Mouse (Mus musculus): ENCODE measurements around the gene Olfr1453.
"Not testable (repeated sequence)": the region's sequence is repeated elsewhere in the genome, so short reads cannot be mapped to it uniquely, and the experiment has no call there.

The Olfr1453 gene

DNA sequence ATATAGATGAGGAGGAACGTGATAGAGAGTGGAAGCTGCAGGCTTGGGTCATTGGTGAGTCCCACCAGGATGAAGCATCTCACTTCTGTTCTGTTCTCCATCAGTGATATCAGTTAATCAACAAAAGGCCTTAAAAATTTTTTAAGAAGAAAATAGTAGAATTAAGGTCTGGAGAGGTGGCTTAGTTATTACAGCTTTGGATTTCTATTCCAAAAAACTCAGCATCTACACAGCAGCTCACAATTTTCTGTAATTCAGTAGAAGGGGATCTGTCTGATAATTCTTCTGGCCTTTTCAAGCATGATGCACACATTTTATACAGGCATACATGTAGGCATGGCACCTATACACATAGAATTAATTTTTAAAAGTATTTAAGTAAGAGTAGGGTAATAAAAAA, at the start of gene Olfr1453:
Gene Olfr1453, minus strand, starts transcription at position 101 of the 400 bp plus-strand sequence.
- no peak for DNase-seq (ENCODE audit: low read depth)

DNA sequence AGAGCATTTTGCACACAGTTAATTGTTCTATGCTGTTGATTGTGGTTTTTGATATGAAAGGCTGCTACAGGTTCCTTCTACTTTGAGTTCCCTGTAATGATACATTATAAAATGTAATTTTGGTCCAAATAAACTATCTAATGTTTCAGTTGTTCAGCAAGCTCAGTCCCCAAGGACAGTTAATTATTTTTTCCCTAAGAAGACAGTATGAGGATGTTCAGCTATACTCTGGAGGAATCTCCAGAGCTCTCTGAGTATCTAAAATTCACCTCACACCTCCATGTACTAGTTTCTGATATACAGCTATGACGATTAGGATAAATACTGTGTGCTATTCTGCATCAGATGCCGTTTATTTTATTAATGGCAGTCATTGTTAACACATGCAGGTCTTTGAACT, 32.2 kb upstream of the Olfr1453 start, which contains the start of gene Olfr1454:
Gene Olfr1454, plus strand, starts transcription at position 301 of the 400 bp plus-strand sequence.
- no peak for DNase-seq (ENCODE audit: low read depth)

DNA sequence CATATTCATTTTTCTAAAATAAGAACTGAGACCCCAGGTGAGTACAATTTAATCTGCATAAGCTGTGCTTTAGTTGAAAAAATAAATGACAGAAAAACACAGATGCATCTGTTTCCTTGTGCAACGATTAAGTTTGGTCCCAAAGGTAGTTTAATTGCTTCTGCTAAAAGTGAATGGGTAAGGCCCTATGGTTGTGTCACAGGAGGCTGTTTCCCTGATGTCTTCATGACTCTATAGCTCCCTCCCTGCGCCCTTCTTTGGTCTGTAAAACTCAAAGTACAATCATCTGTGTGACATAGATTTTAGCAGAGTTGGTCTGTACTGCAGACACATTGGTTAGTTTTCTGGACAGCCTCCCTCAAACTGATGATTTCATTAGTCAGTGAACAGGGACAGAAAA, 33.4 kb downstream of the Olfr1453 start, which contains the start of gene Olfr1451:
Gene Olfr1451, plus strand, starts transcription at position 301 of the 400 bp plus-strand sequence.
- DNase-seq (ENCODE audit: low read depth) = no peak

DNA sequence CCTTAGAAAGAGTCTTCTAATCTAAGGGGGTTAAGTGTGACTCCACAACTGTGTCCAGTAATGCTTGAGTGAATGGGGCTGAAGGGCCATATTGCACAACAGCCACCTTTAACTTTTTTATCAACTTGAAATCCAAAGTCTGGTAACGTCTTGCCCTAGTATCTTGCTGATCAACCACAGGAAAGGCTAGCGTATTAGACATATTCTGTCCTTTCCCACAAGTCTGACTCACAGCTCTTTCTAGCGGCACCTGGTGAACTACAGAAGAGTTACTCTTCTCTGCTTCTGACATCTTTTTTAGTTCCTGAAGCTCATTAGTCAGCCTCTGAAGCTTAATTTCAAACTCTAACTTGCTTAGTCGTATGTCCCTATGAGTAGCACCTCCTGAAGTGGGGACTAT, 35.8 kb downstream of the Olfr1453 start:
- not testable (repeated sequence) for DNase-seq (ENCODE audit: low read depth)
